ENCODE assay signal across 23 mouse cellular contexts in genomic region chr8:89314907-89315306, GRCm38 (mm10).
"Had no signal": no experiment of that assay in that cellular context is flagged by ENCODE, and none has a peak within 500 bp of the region (broad histone marks: within the 10 kb centered on the region; RNA-seq: fewer than 3 reads in every experiment).

No protein-coding gene starts in this region.

- H3K4me2 ChIP-seq: heart, embryonic 12.5 days; hindbrain, embryonic 13.5 days; hindbrain, embryonic 15.5 days; kidney, embryonic 15.5 days; limb, embryonic 13.5 days; limb, embryonic 15.5 days; liver, embryonic 12.5 days had no signal

- H3K36me3 ChIP-seq: heart, embryonic 10.5 days; heart, embryonic 12.5 days; hindbrain, embryonic 13.5 days; hindbrain, embryonic 15.5 days; kidney, embryonic 15.5 days; limb, embryonic 13.5 days; limb, embryonic 15.5 days; liver, embryonic 12.5 days had no signal

- H3K9me3 ChIP-seq: heart, embryonic 10.5 days; heart, embryonic 12.5 days; hindbrain, embryonic 13.5 days; hindbrain, embryonic 15.5 days; kidney, embryonic 15.5 days; limb, embryonic 13.5 days; limb, embryonic 15.5 days; liver, embryonic 12.5 days had no signal

- DNase-seq: gastrocnemius, postnatal 14 days; gastrocnemius, postnatal 36 days; heart, adult 18-20 months; heart, postnatal 10 days; kidney, adult 11 months; kidney, adult 2 months; kidney, adult 9 months; kidney, postnatal 14 days; kidney, postnatal 36 days; layer of hippocampus, adult 9-11 months; layer of hippocampus, postnatal 36 days; left cerebral cortex, postnatal 4 days had no signal

- H3K27me3 ChIP-seq: hindbrain, embryonic 13.5 days; hindbrain, embryonic 15.5 days; limb, embryonic 13.5 days; limb, embryonic 15.5 days; liver, embryonic 12.5 days had no signal

- H3K4me3 ChIP-seq: heart, embryonic 10.5 days; heart, embryonic 12.5 days; hindbrain, embryonic 13.5 days; hindbrain, embryonic 15.5 days; kidney, embryonic 15.5 days; limb, embryonic 13.5 days; limb, embryonic 15.5 days; liver, embryonic 12.5 days had no signal

- ATAC-seq: hindbrain, postnatal 0 days; intestine, embryonic 16.5 days; liver, embryonic 12.5 days had no signal

- H3K27ac ChIP-seq: heart, embryonic 10.5 days; hindbrain, embryonic 13.5 days; hindbrain, embryonic 15.5 days; hindbrain, postnatal 0 days; kidney, embryonic 15.5 days; kidney, postnatal 0 days; limb, embryonic 13.5 days; limb, embryonic 15.5 days; liver, embryonic 12.5 days had no signal

- H3K9ac ChIP-seq: heart, embryonic 12.5 days; hindbrain, embryonic 13.5 days; hindbrain, embryonic 15.5 days; kidney, embryonic 15.5 days; limb, embryonic 13.5 days; limb, embryonic 15.5 days; liver, embryonic 12.5 days had no signal

- H3K4me1 ChIP-seq: heart, embryonic 12.5 days; liver, embryonic 12.5 days had no signal
